39 mouse cellular contexts compared by ENCODE assay signal in the genomic region with DNA sequence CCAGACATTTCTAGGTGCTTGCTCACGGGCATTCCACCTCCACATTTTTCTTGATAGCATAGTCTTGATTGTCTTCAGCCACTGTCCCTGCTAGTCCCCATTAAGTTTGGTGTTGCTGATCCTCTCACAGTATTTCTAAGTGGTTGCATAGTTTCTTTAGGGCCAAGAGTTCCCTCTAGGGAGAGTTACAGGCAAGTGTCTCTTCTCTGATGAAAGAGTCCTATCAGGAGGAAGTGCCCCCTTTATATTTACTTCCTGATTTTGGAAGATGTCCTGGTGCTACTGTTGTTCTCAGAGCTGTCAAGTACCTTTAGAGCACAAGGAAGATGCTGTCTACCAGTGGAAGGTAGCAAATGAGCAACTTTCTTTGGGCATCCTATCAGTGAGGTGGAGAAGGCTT. TPM values are rescaled to one million over a fixed set of nuclear protein-coding genes. Genes with fewer than 3 reads are reported as not detected.
"Had no signal": no experiment of that assay in that cellular context is flagged by ENCODE, and none has a peak within 500 bp of the region (broad histone marks: within the 10 kb centered on the region; RNA-seq: fewer than 3 reads in every experiment).

No protein-coding gene starts in this region.

- H3K4me2 ChIP-seq: embryonic facial prominence, embryonic 12.5 days; embryonic facial prominence, embryonic 13.5 days; embryonic facial prominence, embryonic 15.5 days; forebrain, embryonic 12.5 days; forebrain, embryonic 13.5 days; forebrain, embryonic 15.5 days had no signal

- H3K27me3 ChIP-seq: embryonic facial prominence, embryonic 12.5 days; embryonic facial prominence, embryonic 13.5 days; embryonic facial prominence, embryonic 15.5 days; forebrain, embryonic 12.5 days; forebrain, embryonic 13.5 days; forebrain, embryonic 15.5 days had no signal

- H3K4me3 ChIP-seq: embryonic facial prominence, embryonic 10.5 days; embryonic facial prominence, embryonic 12.5 days; embryonic facial prominence, embryonic 13.5 days; embryonic facial prominence, embryonic 15.5 days; erythroblast, embryonic 14.5 days; forebrain, embryonic 10.5 days; forebrain, embryonic 12.5 days; forebrain, embryonic 13.5 days; forebrain, embryonic 15.5 days; gastrocnemius, adult 2 months; heart, adult 2 months had no signal

- H3K9me3 ChIP-seq: embryonic facial prominence, embryonic 10.5 days; embryonic facial prominence, embryonic 12.5 days; embryonic facial prominence, embryonic 13.5 days; embryonic facial prominence, embryonic 15.5 days; forebrain, embryonic 10.5 days; forebrain, embryonic 12.5 days; forebrain, embryonic 13.5 days; forebrain, embryonic 15.5 days had no signal

- ATAC-seq: forebrain, embryonic 13.5 days; forebrain, embryonic 14.5 days; forebrain, embryonic 15.5 days; forebrain, embryonic 16.5 days; forebrain, postnatal 0 days had no signal

- DNase-seq: cerebellum, adult 2 months; cerebellum, adult 8-10 months; cerebellum, adult 9-10 months; cerebellum, adult 9-11 months; cerebellum, postnatal 10 days; cerebellum, postnatal 14 days; cerebellum, postnatal 25 days; cerebellum, postnatal 36 days; embryo, embryonic 11 days; forebrain, postnatal 0 days; gastrocnemius, adult 2 months; gastrocnemius, postnatal 10 days; gastrocnemius, postnatal 14 days; gastrocnemius, postnatal 25 days; gastrocnemius, postnatal 36 days; heart, adult 11 months; heart, adult 18-20 months; heart, adult 2 months had no signal

- H3K27ac ChIP-seq: embryonic facial prominence, embryonic 10.5 days; embryonic facial prominence, embryonic 12.5 days; embryonic facial prominence, embryonic 13.5 days; embryonic facial prominence, embryonic 15.5 days; forebrain, embryonic 10.5 days; forebrain, embryonic 12.5 days; forebrain, embryonic 13.5 days; forebrain, embryonic 15.5 days; gastrocnemius, adult 2 months; heart, adult 2 months had no signal

- H3K9ac ChIP-seq: embryonic facial prominence, embryonic 12.5 days; embryonic facial prominence, embryonic 13.5 days; embryonic facial prominence, embryonic 15.5 days; forebrain, embryonic 12.5 days; forebrain, embryonic 13.5 days; forebrain, embryonic 15.5 days; forebrain, postnatal 0 days had no signal

- H3K4me1 ChIP-seq: embryonic facial prominence, embryonic 10.5 days; embryonic facial prominence, embryonic 12.5 days; embryonic facial prominence, embryonic 13.5 days; embryonic facial prominence, embryonic 15.5 days; forebrain, embryonic 10.5 days; forebrain, embryonic 12.5 days; forebrain, embryonic 13.5 days; forebrain, embryonic 15.5 days had no signal

- H3K36me3 ChIP-seq: embryonic facial prominence, embryonic 10.5 days; embryonic facial prominence, embryonic 12.5 days; embryonic facial prominence, embryonic 13.5 days; embryonic facial prominence, embryonic 15.5 days; forebrain, embryonic 10.5 days; forebrain, embryonic 12.5 days; forebrain, embryonic 15.5 days had no signal

RNA-seq across cellular contexts. Expression of a gene that starts 58.4 kb away (rescaled TPM):
- total RNA-seq: forebrain, postnatal 0 days; gastrocnemius, adult 18-20 months; gastrocnemius, adult 2 months; gastrocnemius, adult 8-10 months; gastrocnemius, postnatal 10 days; gastrocnemius, postnatal 14 days; gastrocnemius, postnatal 25 days; gastrocnemius, postnatal 36 days; gastrocnemius, postnatal 4 days; heart, adult 2 months; heart, adult 8-10 months had no signal
- polyA plus RNA-seq: cerebellum, adult 2 months; cortical plate, adult 2 months; embryonic facial prominence, embryonic 10.5 days; embryonic facial prominence, embryonic 11.5 days; embryonic facial prominence, embryonic 12.5 days; embryonic facial prominence, embryonic 13.5 days; embryonic facial prominence, embryonic 14.5 days; embryonic facial prominence, embryonic 15.5 days; erythroblast, embryonic 14.5 days; forebrain, embryonic 10.5 days; forebrain, embryonic 11.5 days; forebrain, embryonic 12.5 days; forebrain, embryonic 13.5 days; forebrain, embryonic 14.5 days; forebrain, embryonic 15.5 days; forebrain, embryonic 16.5 days; forebrain, postnatal 0 days; frontal cortex, adult 2 months; gonadal fat pad, adult 2 months had no signal
